Mouse (Mus musculus): ENCODE data around the gene Ankar. TPM values are rescaled to one million over a fixed set of nuclear protein-coding genes. Genes with fewer than 3 reads are reported as not detected.
A peak's percentile ranks its signal among the peaks of the same experiment; 100 is the strongest.

Ankar gene
- polyA plus RNA-seq, 1 experiment from 2014 or later: not detected

- Histone ChIP-seq H3K27me3 (ENCODE audit: control insufficient read depth, insufficient read depth, low read length) (no peaks in the 10 kb centered on the region), H3K4me2 (replicated peaks; ENCODE audit: low read depth, low read length) (no peak overlapping the region), H3K36me3 (ENCODE audit: control insufficient read depth, insufficient read depth, low read length) (no peaks in the 10 kb centered on the region), H3K27ac (ENCODE audit: low read length) (no peak overlapping the region), H3K4me1 (ENCODE audit: control insufficient read depth, insufficient read depth, low read length) (no peaks in the 10 kb centered on the region), H3K9ac (replicated peaks; ENCODE audit: low read depth, low read length) (no peak overlapping the region), H3K9me3 (ENCODE audit: control insufficient read depth, low read depth, low read length) (no peaks in the 10 kb centered on the region), H3K4me3 (ENCODE audit: low read depth, low read length) (no peak overlapping the region)
- ATAC-seq (ENCODE audit: insufficient number of reproducible peaks, insufficient read depth, low FRiP score, low read depth): no peak
- WGBS: 56% methylated on average over 3 of the region's 3 CpGs
Observed at GRCm38 (mm10) chr1:72696256-72696655, 4.1 kb downstream of the Ankar start.

DNA sequence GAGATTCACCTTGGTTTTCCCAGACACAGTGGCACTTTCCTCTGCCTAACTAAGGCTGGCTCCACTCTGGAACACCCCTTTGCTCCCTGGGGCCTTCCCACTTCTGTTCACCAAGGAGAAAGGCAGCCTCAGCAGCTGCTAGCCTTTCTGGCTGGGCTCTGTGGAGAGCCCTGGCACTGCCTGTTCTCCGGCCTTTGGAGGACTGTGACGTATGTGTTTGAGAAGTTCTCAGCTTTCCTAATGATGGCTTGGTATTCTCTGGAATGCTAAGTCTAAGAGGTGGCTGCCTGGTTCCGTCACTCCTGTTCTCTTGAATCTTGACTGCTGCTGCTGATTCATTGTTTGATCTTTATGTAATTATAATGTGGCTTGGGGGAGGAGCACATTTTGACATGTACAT lies 27.3 kb downstream of the Ankar start:
- WGBS: 21% methylated on average over 3 of the region's 3 CpGs
- Histone ChIP-seq H3K9ac (replicated peaks; ENCODE audit: low read depth, low read length) (no peak overlapping the region), H3K27me3 (ENCODE audit: control insufficient read depth, insufficient read depth, low read length) (no peaks in the 10 kb centered on the region), H3K4me2 (replicated peaks; ENCODE audit: low read depth, low read length) (no peak overlapping the region), H3K4me3 (ENCODE audit: low read depth, low read length) (no peak overlapping the region), H3K4me1 (ENCODE audit: control insufficient read depth, insufficient read depth, low read length) (no peaks in the 10 kb centered on the region), H3K27ac (ENCODE audit: low read length) (no peak overlapping the region), H3K9me3 (ENCODE audit: control insufficient read depth, low read depth, low read length) (no peaks in the 10 kb centered on the region), H3K36me3 (ENCODE audit: control insufficient read depth, insufficient read depth, low read length) (no peaks in the 10 kb centered on the region)
- ATAC-seq (ENCODE audit: insufficient number of reproducible peaks, insufficient read depth, low FRiP score, low read depth): no peak

- Histone ChIP-seq H3K27ac (ENCODE audit: low read length) (no peak overlapping the region), H3K9me3 (ENCODE audit: control insufficient read depth, low read depth, low read length) (no peaks in the 10 kb centered on the region), H3K27me3 (ENCODE audit: control insufficient read depth, insufficient read depth, low read length) (no peaks in the 10 kb centered on the region), H3K4me1 (ENCODE audit: control insufficient read depth, insufficient read depth, low read length) (no peaks in the 10 kb centered on the region), H3K9ac (replicated peaks; ENCODE audit: low read depth, low read length) (no peak overlapping the region), H3K4me2 (replicated peaks; ENCODE audit: low read depth, low read length) (peak overlapping the region; percentile 40), H3K36me3 (ENCODE audit: control insufficient read depth, insufficient read depth, low read length) (no peaks in the 10 kb centered on the region), H3K4me3 (ENCODE audit: low read depth, low read length) (peak overlapping the region; percentile 16; the same call in 1 of the 2 replicates)
- no peak for ATAC-seq (ENCODE audit: insufficient number of reproducible peaks, insufficient read depth, low FRiP score, low read depth)
- WGBS: 40% methylated on average over 49 of the region's 49 CpGs
Observed at GRCm38 (mm10) chr1:72640658-72641410, 59.5 kb downstream of the Ankar start.

GRCm38 (mm10) chr1:72635221-72635620 lies 65.2 kb downstream of the Ankar start:
- no peak for ATAC-seq (ENCODE audit: insufficient number of reproducible peaks, insufficient read depth, low FRiP score, low read depth)
- no peaks in the 10 kb centered on the region for H3K4me1 ChIP-seq (ENCODE audit: control insufficient read depth, insufficient read depth, low read length)
- no peaks in the 10 kb centered on the region for H3K9me3 ChIP-seq (ENCODE audit: control insufficient read depth, low read depth, low read length)
- no peak overlapping the region for H3K4me3 ChIP-seq (ENCODE audit: low read depth, low read length)
- H3K27me3 ChIP-seq (ENCODE audit: control insufficient read depth, insufficient read depth, low read length): no peaks in the 10 kb centered on the region
- WGBS: 54% methylated on average over 5 of the region's 5 CpGs
- no peak overlapping the region for H3K27ac ChIP-seq (ENCODE audit: low read length)
- no peak overlapping the region for H3K9ac ChIP-seq (replicated peaks; ENCODE audit: low read depth, low read length)
- no peak overlapping the region for H3K4me2 ChIP-seq (replicated peaks; ENCODE audit: low read depth, low read length)
- H3K36me3 ChIP-seq (ENCODE audit: control insufficient read depth, insufficient read depth, low read length): peaks cover 16% of the 10 kb centered on the region

GRCm38 (mm10) chr1:72612172-72612571 lies 88.2 kb downstream of the Ankar start:
- peaks cover 54% of the 10 kb centered on the region for H3K36me3 ChIP-seq (ENCODE audit: control insufficient read depth, insufficient read depth, low read length)
- 91% methylated on average over 6 of the region's 6 CpGs for WGBS

GRCm38 (mm10) chr1:72609887-72610877 lies 90.2 kb downstream of the Ankar start:
- H3K9ac ChIP-seq (replicated peaks; ENCODE audit: low read depth, low read length): no peak overlapping the region
- H3K27me3 ChIP-seq (ENCODE audit: control insufficient read depth, insufficient read depth, low read length): no peaks in the 10 kb centered on the region
- H3K4me3 ChIP-seq (ENCODE audit: low read depth, low read length): no peak overlapping the region
- H3K4me1 ChIP-seq (ENCODE audit: control insufficient read depth, insufficient read depth, low read length): no peaks in the 10 kb centered on the region
- ATAC-seq (ENCODE audit: insufficient number of reproducible peaks, insufficient read depth, low FRiP score, low read depth): no peak
- WGBS: 78% methylated on average over 23 of the region's 23 CpGs
- no peaks in the 10 kb centered on the region for H3K9me3 ChIP-seq (ENCODE audit: control insufficient read depth, low read depth, low read length)
- peaks cover 43% of the 10 kb centered on the region for H3K36me3 ChIP-seq (ENCODE audit: control insufficient read depth, insufficient read depth, low read length)
- no peak overlapping the region for H3K27ac ChIP-seq (ENCODE audit: low read length)
- H3K4me2 ChIP-seq (replicated peaks; ENCODE audit: low read depth, low read length): no peak overlapping the region

More at GRCm38 (mm10) chr1:72612172-72612571, 88.2 kb downstream of the Ankar start:
- no peaks in the 10 kb centered on the region for H3K27me3 ChIP-seq (ENCODE audit: control insufficient read depth, insufficient read depth, low read length)
- H3K27ac ChIP-seq (ENCODE audit: low read length): no peak overlapping the region
- no peaks in the 10 kb centered on the region for H3K9me3 ChIP-seq (ENCODE audit: control insufficient read depth, low read depth, low read length)
- no peak overlapping the region for H3K4me3 ChIP-seq (ENCODE audit: low read depth, low read length)
- H3K9ac ChIP-seq (replicated peaks; ENCODE audit: low read depth, low read length): no peak overlapping the region
- no peaks in the 10 kb centered on the region for H3K4me1 ChIP-seq (ENCODE audit: control insufficient read depth, insufficient read depth, low read length)
- no peak overlapping the region for H3K4me2 ChIP-seq (replicated peaks; ENCODE audit: low read depth, low read length)
- no peak for ATAC-seq (ENCODE audit: insufficient number of reproducible peaks, insufficient read depth, low FRiP score, low read depth)

- Histone ChIP-seq H3K9me3 (ENCODE audit: control insufficient read depth, low read depth, low read length) (no peaks in the 10 kb centered on the region), H3K27ac (ENCODE audit: low read length) (no peak overlapping the region), H3K4me3 (ENCODE audit: low read depth, low read length) (no peak overlapping the region), H3K9ac (replicated peaks; ENCODE audit: low read depth, low read length) (no peak overlapping the region), H3K36me3 (ENCODE audit: control insufficient read depth, insufficient read depth, low read length) (peaks cover 37% of the 10 kb centered on the region), H3K27me3 (ENCODE audit: control insufficient read depth, insufficient read depth, low read length) (no peaks in the 10 kb centered on the region), H3K4me1 (ENCODE audit: control insufficient read depth, insufficient read depth, low read length) (no peaks in the 10 kb centered on the region), H3K4me2 (replicated peaks; ENCODE audit: low read depth, low read length) (no peak overlapping the region)
- WGBS: 87% methylated on average over 10 of the region's 10 CpGs
- ATAC-seq (ENCODE audit: insufficient number of reproducible peaks, insufficient read depth, low FRiP score, low read depth): no peak
Observed at GRCm38 (mm10) chr1:72609129-72609528, 91.2 kb downstream of the Ankar start.

DNA sequence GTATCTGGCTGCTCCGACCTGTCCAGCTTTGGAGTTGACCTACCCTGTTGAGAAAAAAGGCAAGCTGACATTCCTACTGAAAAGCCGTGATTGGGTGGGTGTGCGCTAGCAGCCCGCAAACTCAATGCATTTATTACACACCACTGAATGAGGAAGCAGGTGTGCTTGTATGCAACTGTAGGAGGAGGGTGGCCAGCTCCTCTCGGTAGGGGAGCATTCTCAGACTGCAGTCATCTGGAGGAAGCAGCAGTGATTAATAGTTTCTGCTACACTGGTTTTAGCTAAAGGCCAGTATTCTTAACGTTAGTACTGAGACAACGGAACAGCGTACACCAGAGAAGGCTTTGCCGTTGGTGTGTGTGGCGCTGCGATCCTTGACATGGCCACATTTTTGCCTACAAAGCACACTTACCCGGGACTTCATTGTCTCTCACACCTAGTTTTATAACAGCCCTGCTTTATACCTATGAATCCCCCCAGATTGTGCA lies 94.1 kb downstream of the Ankar start:
- WGBS: 85% methylated on average over 12 of the region's 12 CpGs
- Histone ChIP-seq H3K4me3 (ENCODE audit: low read depth, low read length) (no peak overlapping the region), H3K27me3 (ENCODE audit: control insufficient read depth, insufficient read depth, low read length) (no peaks in the 10 kb centered on the region), H3K36me3 (ENCODE audit: control insufficient read depth, insufficient read depth, low read length) (peaks cover 20% of the 10 kb centered on the region), H3K9ac (replicated peaks; ENCODE audit: low read depth, low read length) (no peak overlapping the region), H3K4me1 (ENCODE audit: control insufficient read depth, insufficient read depth, low read length) (no peaks in the 10 kb centered on the region), H3K9me3 (ENCODE audit: control insufficient read depth, low read depth, low read length) (no peaks in the 10 kb centered on the region), H3K27ac (ENCODE audit: low read length) (no peak overlapping the region), H3K4me2 (replicated peaks; ENCODE audit: low read depth, low read length) (no peak overlapping the region)
- no peak for ATAC-seq (ENCODE audit: insufficient number of reproducible peaks, insufficient read depth, low FRiP score, low read depth)
